Mouse (Mus musculus): Measurements from ENCODE around the gene Klrb1b. TPM values are rescaled to one million over a fixed set of nuclear protein-coding genes. Genes with fewer than 3 reads are reported as not detected.

The Klrb1b gene
- total RNA-seq (2021) = under 1 TPM; 0.21 to 0.45 TPM
- long read RNA-seq, experiment 1 = 0 reads
- long read RNA-seq, experiment 2 = 0 reads

- no peak for DNase-seq
Observed at GRCm38 (mm10) chr6:128826132-128826531, at the start of gene Klrb1b, which contains the start of gene Gm44511. Klrb1b (minus strand) TSS chr6:128826331. Gm44511 (minus strand) TSS chr6:128826315.

DNA sequence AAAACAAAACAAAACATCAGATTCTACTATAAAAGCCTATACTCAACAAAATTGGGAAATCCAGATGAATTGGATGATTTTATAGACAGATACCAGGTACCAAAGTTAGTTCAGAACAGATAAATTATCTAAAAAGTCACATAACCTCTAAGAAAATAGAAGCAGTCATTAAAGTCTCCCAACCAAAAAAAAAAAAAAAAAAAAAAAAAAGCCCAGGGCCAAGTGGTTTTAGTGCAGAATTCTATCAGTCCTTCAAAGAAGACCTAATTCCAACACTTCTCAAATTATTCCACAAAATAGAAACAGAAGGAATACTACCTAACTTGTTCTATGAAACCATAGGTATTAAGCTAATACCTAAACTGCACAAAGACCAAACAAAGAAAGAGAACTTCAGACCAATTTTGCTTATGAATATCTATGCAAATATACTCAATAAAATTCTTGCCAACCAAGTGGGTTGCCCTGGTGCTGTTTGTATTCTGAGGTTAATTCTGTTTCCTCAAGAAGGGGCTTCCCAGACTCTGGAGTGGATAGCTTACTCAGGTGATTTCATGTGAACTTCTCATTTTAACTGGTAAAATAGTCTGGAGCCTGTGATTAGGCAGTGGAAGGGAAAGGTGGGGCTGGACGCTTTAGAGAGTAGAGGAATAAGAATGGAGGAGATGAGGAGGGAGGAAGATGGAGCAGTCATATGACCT lies 45.9 kb upstream of the Klrb1b start:
- no peak for DNase-seq

- DNase-seq = no peak
Observed at GRCm38 (mm10) chr6:128868861-128869260, 42.7 kb upstream of the Klrb1b start.

DNA sequence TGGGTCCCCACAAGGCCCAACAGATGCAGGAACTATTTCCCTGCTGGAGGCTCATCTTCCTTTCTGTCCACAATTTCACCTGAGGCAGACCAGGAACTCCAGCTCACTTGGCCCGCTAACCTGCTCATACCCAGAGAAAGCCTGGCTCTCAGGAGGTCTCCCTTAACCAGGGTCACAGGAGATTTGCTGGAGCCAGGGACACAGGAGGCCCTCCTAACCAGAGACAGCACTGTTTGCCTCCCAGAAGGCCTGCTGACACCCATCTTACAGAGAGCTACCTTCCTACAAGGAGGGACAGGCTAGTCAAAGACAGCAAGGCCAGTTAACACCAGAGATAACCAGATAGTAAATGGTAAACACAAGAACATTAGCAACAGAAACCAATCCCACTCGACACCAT lies 31.8 kb upstream of the Klrb1b start:
- DNase-seq = no peak

GRCm38 (mm10) chr6:128856250-128856649 lies 30.1 kb upstream of the Klrb1b start:
- DNase-seq = peak; percentile 84 to 94

DNA sequence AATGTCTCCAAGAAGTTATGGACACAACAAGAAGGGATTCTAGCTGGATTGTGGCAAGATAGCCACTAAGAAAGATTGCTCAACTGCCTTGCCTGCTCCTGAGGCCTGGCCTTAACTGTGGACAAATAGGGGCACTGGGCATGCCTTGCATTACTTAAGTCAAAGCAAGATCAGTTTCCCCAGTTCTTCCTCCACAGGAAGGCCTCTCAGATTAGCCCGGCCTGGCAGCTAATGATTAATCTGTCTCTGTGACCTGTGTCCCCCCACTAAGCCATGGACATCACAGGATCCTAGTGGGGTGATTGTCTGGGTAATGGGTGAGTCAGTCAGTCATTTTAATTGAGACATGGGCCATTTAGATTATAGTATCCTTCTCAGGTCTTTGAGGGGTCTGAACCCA lies 29.3 kb upstream of the Klrb1b start:
- no peak for DNase-seq

DNA sequence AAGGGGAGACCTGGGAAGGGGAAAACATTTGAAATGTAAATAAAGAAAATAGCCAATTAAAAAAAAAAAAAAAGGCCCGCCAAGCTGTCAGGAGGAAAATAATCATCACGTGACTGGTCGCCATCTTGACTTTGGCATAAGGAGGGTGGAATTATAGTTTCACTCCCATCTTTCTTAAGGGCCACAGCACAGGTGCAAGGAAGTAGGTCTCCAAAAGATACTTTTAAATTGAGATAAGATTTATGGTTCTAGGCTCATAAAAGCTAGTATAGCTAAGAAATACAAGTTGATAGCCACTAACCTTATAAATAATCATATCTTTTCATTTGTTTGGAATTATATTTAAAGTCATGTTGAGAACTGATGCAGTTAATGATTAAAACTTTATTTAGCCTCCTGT lies 28.8 kb upstream of the Klrb1b start:
- no peak for DNase-seq

- DNase-seq = peak; percentile 68 to 87
Observed at GRCm38 (mm10) chr6:128854024-128854820, 28.1 kb upstream of the Klrb1b start.

DNA sequence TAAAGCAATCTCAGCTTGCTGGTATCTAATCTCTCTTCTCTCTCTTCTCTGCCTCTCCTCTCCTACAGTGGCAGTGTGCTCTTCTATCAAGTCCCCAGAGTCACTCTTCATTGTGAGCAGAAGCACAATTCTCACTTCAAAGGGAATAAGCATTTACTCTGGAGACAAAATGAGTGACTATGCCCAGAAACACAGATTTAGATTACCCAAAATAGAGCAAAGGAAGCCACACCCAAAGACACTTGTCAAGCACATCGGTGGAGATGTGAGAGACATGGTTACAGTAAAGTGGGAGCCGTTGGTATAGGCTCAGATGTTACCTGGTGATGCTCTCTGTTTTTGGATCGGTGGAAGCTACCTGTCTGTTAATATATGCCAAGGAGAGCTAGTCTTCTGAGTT lies 26.6 kb upstream of the Klrb1b start:
- no peak for DNase-seq

- no peak for DNase-seq
Observed at GRCm38 (mm10) chr6:128851151-128851550, 25.0 kb upstream of the Klrb1b start.

DNA sequence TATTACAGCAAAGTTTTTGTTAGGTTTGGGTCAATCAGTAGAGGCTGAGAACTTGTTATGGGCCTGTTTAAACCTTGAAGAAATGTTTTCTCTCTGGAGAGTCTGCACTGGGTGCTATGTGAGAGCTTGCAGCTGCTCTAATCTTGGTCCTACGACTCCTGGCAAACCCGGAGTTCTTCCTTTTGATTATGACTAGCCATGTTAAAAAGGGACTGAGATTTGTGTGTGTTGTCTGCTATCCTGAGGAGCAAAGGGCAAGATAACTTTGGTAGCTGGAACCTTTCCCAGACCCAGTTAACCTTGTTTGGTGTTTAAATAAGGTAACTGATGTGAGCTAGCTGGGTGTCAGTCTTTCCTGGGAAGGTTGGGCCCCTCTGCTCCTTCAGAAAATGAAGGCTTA lies 24.5 kb upstream of the Klrb1b start:
- peak; percentile 39 to 53 for DNase-seq

DNA sequence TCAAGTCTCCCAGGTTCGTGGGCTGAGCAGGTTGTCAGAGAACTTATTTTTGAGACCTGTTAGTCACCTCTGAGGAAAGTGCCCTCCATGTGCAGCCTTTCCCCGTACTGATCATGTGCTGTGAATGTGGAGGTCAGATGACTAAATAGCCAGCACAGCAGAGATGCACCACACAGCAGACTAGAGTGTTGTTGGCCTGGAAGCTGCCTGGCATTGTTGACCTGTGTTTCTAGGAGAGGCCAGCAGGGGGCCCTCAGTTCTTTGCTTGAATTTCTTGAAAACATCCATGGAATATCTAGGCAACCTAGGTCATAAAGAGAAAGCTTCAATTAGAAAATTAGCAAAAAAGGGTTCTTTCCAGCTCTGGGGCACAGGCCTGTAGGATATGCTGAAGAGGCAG lies 23.8 kb upstream of the Klrb1b start:
- peak; percentile 48 to 71 for DNase-seq

GRCm38 (mm10) chr6:128847401-128847800 lies 21.3 kb upstream of the Klrb1b start:
- DNase-seq = no peak

DNA sequence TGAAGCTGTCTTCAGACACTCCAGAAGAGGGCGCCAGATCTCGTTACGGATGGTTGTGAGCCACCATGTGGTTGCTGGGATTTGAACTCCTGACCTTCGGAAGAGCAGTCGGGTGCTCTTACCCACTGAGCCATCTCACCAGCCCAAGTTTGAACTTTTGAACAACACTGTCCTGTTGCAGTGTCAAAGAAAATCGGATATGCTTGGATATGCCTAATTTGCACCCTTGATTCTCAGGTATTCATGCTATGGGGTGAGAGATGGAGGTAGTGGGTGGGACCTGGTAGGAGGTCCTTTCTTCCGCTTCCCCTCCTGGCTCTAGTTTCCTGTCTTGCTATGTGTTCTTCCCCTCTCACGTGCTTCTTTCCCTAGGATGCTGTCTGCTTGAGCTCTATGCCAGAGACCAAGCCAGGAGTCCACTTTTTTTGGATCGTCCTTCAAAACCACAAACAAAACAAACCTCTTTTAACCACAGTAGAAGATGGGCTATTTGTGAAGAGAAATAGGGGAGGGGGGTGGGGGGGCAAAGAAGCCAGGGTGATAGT lies 19.9 kb upstream of the Klrb1b start:
- DNase-seq = no peak

- DNase-seq = peak; percentile 93 to 94
Observed at GRCm38 (mm10) chr6:128845319-128845979, 19.3 kb upstream of the Klrb1b start.

DNA sequence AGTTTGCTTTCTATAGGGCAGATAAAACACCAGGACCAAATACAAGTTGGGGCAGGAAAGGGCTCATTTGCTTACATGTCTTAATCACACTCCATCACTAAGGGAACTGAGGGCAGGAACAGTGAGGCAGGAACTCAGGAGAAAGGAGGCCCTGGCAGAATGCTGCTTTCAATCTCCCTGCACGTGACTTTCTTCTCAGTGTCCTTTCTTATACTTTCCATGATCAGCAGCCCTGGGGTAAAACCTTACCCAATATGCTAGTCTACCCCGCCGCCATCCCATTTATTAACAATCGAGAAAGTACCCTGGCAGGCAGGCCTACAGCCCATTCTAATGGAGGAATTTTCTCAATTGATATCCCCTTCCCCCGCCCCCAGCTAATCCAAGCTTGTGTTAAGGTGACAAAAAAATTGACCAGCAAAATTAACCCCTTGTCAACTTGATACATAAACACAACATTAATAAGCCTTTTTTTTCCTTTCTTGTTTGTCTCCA lies 18.5 kb upstream of the Klrb1b start:
- DNase-seq = no peak

GRCm38 (mm10) chr6:128844131-128844530 lies 18.0 kb upstream of the Klrb1b start:
- DNase-seq = no peak

GRCm38 (mm10) chr6:128843479-128843992 lies 17.4 kb upstream of the Klrb1b start:
- DNase-seq = peak; percentile 87 to 92

DNA sequence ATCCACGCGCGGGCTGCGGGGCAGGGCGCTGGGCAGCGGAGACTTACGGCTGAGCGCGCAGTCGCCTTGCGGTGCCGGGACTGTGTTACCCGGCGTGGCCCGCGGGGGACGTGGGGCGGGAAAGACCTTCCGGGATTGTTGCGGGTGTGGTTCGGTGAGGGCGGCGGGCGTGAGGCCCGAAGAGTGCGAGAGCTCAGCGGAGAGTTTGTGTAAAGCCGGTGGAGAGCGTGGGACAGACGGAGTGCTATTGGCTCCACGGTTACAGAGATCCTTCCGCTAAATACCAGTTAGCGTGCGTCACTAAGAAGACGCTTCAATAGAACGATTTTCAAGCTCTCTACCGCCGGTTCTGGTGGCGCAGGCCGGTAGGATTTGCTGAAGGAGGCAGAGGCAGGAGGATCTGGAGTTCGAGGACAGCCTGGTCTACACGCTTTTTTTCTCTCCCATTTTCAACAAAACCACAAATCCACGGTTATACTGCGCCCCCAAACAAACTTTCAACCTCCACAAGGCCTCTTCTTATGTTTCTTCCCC lies 16.9 kb upstream of the Klrb1b start:
- peak; percentile 95 for DNase-seq

- DNase-seq = no peak
Observed at GRCm38 (mm10) chr6:128842356-128842944, 16.3 kb upstream of the Klrb1b start.

GRCm38 (mm10) chr6:128841327-128842089 lies 15.4 kb upstream of the Klrb1b start:
- DNase-seq = no peak

All from heart, adult 18-20 months (tissue).